Mouse (Mus musculus) forebrain, embryonic 12.5 days (tissue): ENCODE measurements around the gene Armc7. TPM values are rescaled to one million over a fixed set of nuclear protein-coding genes. Genes with fewer than 3 reads are reported as not detected.

Experiments used
- microRNA-seq: library from miRNA; unstranded; fragments of <30 nt; microRNA quantifications from one replicate; pipeline ENCODE4, GENCODE M21; 2017
- polyA plus RNA-seq: library from polyadenylated mRNA; unstranded; fragments of >200 nt; fragmentation: Nextera tagmentation; extraction: Ambion mirVana; gene quantifications from 2 replicates; pipeline ENCODE4 v1.2.1, GENCODE M21; 2016

The Armc7 gene
- polyA plus RNA-seq, 1 experiment from 2014 or later, result 11.0 TPM

Small RNA genes within 50 kb of the gene (microRNA-seq; reads per million reads assigned to microRNA genes)
- not detected for gene Mir3968

Other genes with a start within 250 kb of the Armc7 start
- gene Grin2c, start 208.4 kb upstream of the Armc7 start, polyA plus RNA-seq, result 0.08 TPM in 1 of 2 replicates, not detected in the other
- gene Fdxr, start 198.6 kb upstream of the Armc7 start, polyA plus RNA-seq, result 16.9 and 17.4 TPM in 2 replicates
- 0.26 and 0.37 TPM in 2 replicates for gene Fads6, start 178.0 kb upstream of the Armc7 start, polyA plus RNA-seq
- not detected in 2 replicates for gene Otop2, start 168.5 kb upstream of the Armc7 start, polyA plus RNA-seq
- not detected in 2 replicates for gene Ush1g, start 153.6 kb upstream of the Armc7 start, polyA plus RNA-seq
- gene Otop3, start 140.9 kb upstream of the Armc7 start, polyA plus RNA-seq, result not detected in 2 replicates
- 33.7 and 36.4 TPM in 2 replicates for gene Hid1, start 107.9 kb upstream of the Armc7 start, polyA plus RNA-seq
- gene Cdr2l, start 93.8 kb upstream of the Armc7 start, polyA plus RNA-seq, result 28.3 and 29.6 TPM in 2 replicates
- 222 and 232 TPM in 2 replicates for gene Mrpl58, start 71.9 kb upstream of the Armc7 start, polyA plus RNA-seq
- 843 and 857 TPM in 2 replicates for gene Atp5h, start 55.7 kb upstream of the Armc7 start, polyA plus RNA-seq
- gene Kctd2, start 55.5 kb upstream of the Armc7 start, polyA plus RNA-seq, result 23.9 and 29.8 TPM in 2 replicates
- gene Trim80, start 35.1 kb upstream of the Armc7 start, polyA plus RNA-seq, result not detected in 2 replicates
- not detected in 2 replicates for gene Slc16a5, start 13.2 kb upstream of the Armc7 start, polyA plus RNA-seq
- 72.0 and 80.3 TPM in 2 replicates for gene Nt5c, start 16.2 kb downstream of the Armc7 start, polyA plus RNA-seq
- gene Jpt1, start 38.7 kb downstream of the Armc7 start, polyA plus RNA-seq, result 1,151 and 1,196 TPM in 2 replicates
- gene Sumo2, start 60.6 kb downstream of the Armc7 start, polyA plus RNA-seq, result 1,429 and 1,474 TPM in 2 replicates
- 194 and 199 TPM in 2 replicates for gene Nup85, start 88.8 kb downstream of the Armc7 start, polyA plus RNA-seq
- gene Mrps7, start 128.3 kb downstream of the Armc7 start, polyA plus RNA-seq, result 87.4 and 89.5 TPM in 2 replicates
- 32.3 and 35.1 TPM in 2 replicates for gene Gga3, start 128.4 kb downstream of the Armc7 start, polyA plus RNA-seq
- gene Mif4gd, start 137.3 kb downstream of the Armc7 start, polyA plus RNA-seq, result 15.2 and 16.5 TPM in 2 replicates
- 28.4 and 29.7 TPM in 2 replicates for gene Slc25a19, start 152.6 kb downstream of the Armc7 start, polyA plus RNA-seq
- 124 and 137 TPM in 2 replicates for gene Grb2, start 232.9 kb downstream of the Armc7 start, polyA plus RNA-seq